ENCODE assay signal across 26 mouse cellular contexts in the genomic region with DNA sequence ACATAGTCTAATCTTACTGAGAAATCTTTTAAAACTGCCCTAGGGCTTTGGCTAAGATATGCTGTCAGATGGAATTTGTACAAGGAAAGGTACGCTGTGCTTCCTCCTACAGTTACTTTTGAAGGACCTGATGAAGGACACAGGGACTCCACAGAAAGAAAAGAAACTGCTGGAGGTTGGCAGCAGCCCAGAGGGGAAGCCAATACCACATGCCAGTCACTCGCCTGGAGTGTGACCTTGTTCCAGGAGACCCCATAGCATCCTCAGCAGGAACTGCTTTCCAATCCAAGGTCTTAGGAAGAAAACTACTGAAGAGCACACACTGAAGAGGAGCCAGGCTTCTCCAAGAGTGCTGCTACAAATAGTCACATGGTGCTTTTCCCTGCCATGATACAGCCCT.
A peak's percentile ranks its signal among the peaks of the same experiment; 100 is the strongest.
DNase-seq lines count a peak whose midpoint lies in the region; ATAC-seq and TF ChIP-seq lines count a peak whose summit lies in the region.
"Had no signal": no experiment of that assay in that cellular context is flagged by ENCODE, and none has a peak within 500 bp of the region (broad histone marks: within the 10 kb centered on the region; RNA-seq: fewer than 3 reads in every experiment).

No protein-coding gene starts in this region.

- no peaks in the 10 kb centered on the region for H3K36me3 ChIP-seq in kidney, adult 2 months (ENCODE audit: control insufficient read depth, insufficient read depth, low read length)
- no peaks in the 10 kb centered on the region for H3K36me3 ChIP-seq in kidney, embryonic 14.5 days (ENCODE audit: control insufficient read depth, insufficient read depth, low read length)
- H3K36me3 ChIP-seq: forebrain, embryonic 12.5 days; heart, embryonic 12.5 days; midbrain, embryonic 13.5 days; stomach, embryonic 15.5 days had no signal

- no peak overlapping the region for H3K4me3 ChIP-seq in kidney, adult 2 months (ENCODE audit: insufficient read depth, low read depth, low read length)
- H3K4me3 ChIP-seq in kidney, embryonic 14.5 days (ENCODE audit: low read length) = no peak overlapping the region
- H3K4me3 ChIP-seq: erythroblast, embryonic 14.5 days; forebrain, embryonic 12.5 days; heart, adult 2 months; heart, embryonic 12.5 days; midbrain, embryonic 13.5 days; stomach, embryonic 15.5 days had no signal

- 46% methylated on average over 2 of the region's 2 CpGs for WGBS in kidney, adult 2 months
- WGBS in kidney, embryonic 14.5 days = 55% methylated on average over 2 of the region's 2 CpGs

- H3K27ac ChIP-seq in kidney, adult 2 months (ENCODE audit: insufficient read depth, low read depth, low read length) = no peak overlapping the region
- H3K27ac ChIP-seq in kidney, embryonic 14.5 days (ENCODE audit: low read depth, low read length) = no peak overlapping the region
- H3K27ac ChIP-seq: forebrain, embryonic 12.5 days; heart, adult 2 months; hindbrain, embryonic 14.5 days; kidney, postnatal 0 days; liver, embryonic 14.5 days; macrophage; midbrain, embryonic 13.5 days; stomach, embryonic 15.5 days had no signal

- no peak overlapping the region for H3K4me2 ChIP-seq in kidney, embryonic 14.5 days (replicated peaks; ENCODE audit: low read depth, low read length)
- H3K4me2 ChIP-seq: forebrain, embryonic 12.5 days; heart, embryonic 12.5 days; hindbrain, embryonic 14.5 days; midbrain, embryonic 13.5 days; stomach, embryonic 15.5 days had no signal

- no peak for ATAC-seq in kidney, embryonic 14.5 days (ENCODE audit: low FRiP score, low TSS enrichment)
- no peak for ATAC-seq in erythroid progenitor cell, adult 5-6 weeks (replicated peaks; ENCODE audit: low FRiP score, poor library complexity, severe bottlenecking)
- ATAC-seq: forebrain, postnatal 0 days; inflammation-experienced regulatory T-cells, adult 6 months; midbrain, embryonic 13.5 days had no signal

- TF ChIP-seq CTCF in kidney, adult 2 months (conservative IDR thresholded peaks at IDR 0.05; ENCODE audit: insufficient read depth, insufficient read length, low read depth, low read length) = no peak

- no peaks in the 10 kb centered on the region for H3K9me3 ChIP-seq in kidney, embryonic 14.5 days (ENCODE audit: control insufficient read depth, low read length)
- H3K9me3 ChIP-seq: forebrain, embryonic 12.5 days; heart, embryonic 12.5 days; midbrain, embryonic 13.5 days; stomach, embryonic 15.5 days had no signal

- H3K4me1 ChIP-seq in kidney, adult 2 months (ENCODE audit: control insufficient read depth, insufficient read depth, low read length) = no peaks in the 10 kb centered on the region
- H3K4me1 ChIP-seq in kidney, embryonic 14.5 days (ENCODE audit: control insufficient read depth, insufficient read depth, low read length) = no peaks in the 10 kb centered on the region
- H3K4me1 ChIP-seq: forebrain, embryonic 12.5 days; heart, embryonic 12.5 days; stomach, embryonic 15.5 days had no signal

- no peak for TF ChIP-seq POLR2A in kidney, adult 2 months (IDR thresholded peaks at IDR 0.05; ENCODE audit: low read depth, low read length)

- peak; percentile 24 to 65 for DNase-seq in cerebellum, postnatal 10 days
- no peak for DNase-seq in cerebellum, adult 9-11 months
- peak; percentile 33 for DNase-seq in kidney, adult 2 months
- peak; percentile 7 for DNase-seq in kidney, postnatal 10 days
- peak; percentile 16 to 35 for DNase-seq in kidney, postnatal 25 days
- DNase-seq: B cell, adult 2 months; cerebellum, adult 9-10 months; forebrain, postnatal 0 days; heart, adult 2 months; heart, postnatal 4 days; layer of hippocampus, postnatal 36 days; liver; lung, adult 2 months; lung, postnatal 10 days had no signal

- no peaks in the 10 kb centered on the region for H3K27me3 ChIP-seq in kidney, adult 2 months (replicated peaks; ENCODE audit: control insufficient read depth, insufficient read depth, low read length)
- H3K27me3 ChIP-seq in kidney, embryonic 14.5 days (ENCODE audit: control insufficient read depth, insufficient read depth, low read length) = no peaks in the 10 kb centered on the region
- H3K27me3 ChIP-seq: forebrain, embryonic 12.5 days; heart, embryonic 12.5 days; midbrain, embryonic 13.5 days; stomach, embryonic 15.5 days had no signal

- no peak overlapping the region for H3K9ac ChIP-seq in kidney, embryonic 14.5 days (ENCODE audit: low read depth, low read length)
- H3K9ac ChIP-seq: forebrain, embryonic 12.5 days; forebrain, postnatal 0 days; heart, embryonic 12.5 days; hindbrain, embryonic 14.5 days; liver, embryonic 14.5 days; midbrain, embryonic 13.5 days; stomach, embryonic 15.5 days had no signal
